Comparison of ENCODE assay signal across 11 mouse cellular contexts in the genomic region with DNA sequence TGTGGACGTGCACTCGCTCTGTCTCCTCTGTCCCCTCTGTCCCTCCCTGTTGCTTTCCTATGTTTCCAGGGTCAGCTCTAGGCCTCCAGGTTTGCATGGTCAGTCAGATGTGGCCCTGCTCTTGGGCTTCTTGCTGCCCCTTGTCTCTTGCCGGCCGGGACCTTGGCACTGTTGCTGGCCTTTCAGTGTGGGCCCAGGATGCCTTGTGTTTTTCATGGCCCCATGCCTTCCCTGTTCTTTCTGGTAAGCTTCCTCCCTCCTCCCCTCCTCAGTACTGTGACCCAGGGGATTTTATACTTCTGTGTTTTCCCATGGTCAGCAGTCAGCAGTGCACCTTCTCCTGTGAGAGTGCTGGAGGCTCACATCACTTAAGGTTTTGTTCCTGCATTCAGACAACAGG. TPM values are rescaled to one million over a fixed set of nuclear protein-coding genes. Genes with fewer than 3 reads are reported as not detected.
A peak's percentile ranks its signal among the peaks of the same experiment; 100 is the strongest.
DNase-seq lines count a peak whose midpoint lies in the region; ATAC-seq lines count a peak whose summit lies in the region.
"Had no signal": no experiment of that assay in that cellular context is flagged by ENCODE, and none has a peak within 500 bp of the region (broad histone marks: within the 10 kb centered on the region; RNA-seq: fewer than 3 reads in every experiment).

No protein-coding gene starts in this region.

- no peak for DNase-seq in hindbrain, embryonic 14.5 days (ENCODE audit: low spot score)
- peak; percentile 14 for DNase-seq in heart, postnatal 25 days (ENCODE audit: low spot score)
- no peak for DNase-seq in natural killer cell, adult 2 months (ENCODE audit: low spot score in 2 of 2)
- no peak for DNase-seq in ovary, postnatal 36 days (ENCODE audit: low spot score)
- no peak for DNase-seq in right cerebral cortex, adult 2 months (ENCODE audit: low spot score in 2 of 2)
- DNase-seq: adrenal gland, adult 8-10 months; cerebellum, adult 18-20 months had no signal

- 0 out of 2 replicates have a peak overlapping the region, but pooled peaks have one; percentile 33 for H3K9ac ChIP-seq in hindbrain, embryonic 12.5 days
- H3K9ac ChIP-seq in hindbrain, embryonic 14.5 days: no peak overlapping the region
- H3K9ac ChIP-seq in embryonic facial prominence, embryonic 12.5 days: no peak overlapping the region
- peak overlapping the region; percentile 23; the same call in 1 of the 2 replicates for H3K9ac ChIP-seq in limb, embryonic 12.5 days (replicated peaks)

- 19% methylated on average over 4 of the region's 4 CpGs for WGBS in hindbrain, embryonic 12.5 days
- WGBS in hindbrain, embryonic 14.5 days: 18% methylated on average over 4 of the region's 4 CpGs
- 34% methylated on average over 4 of the region's 4 CpGs for WGBS in embryonic facial prominence, embryonic 12.5 days
- WGBS in limb, embryonic 12.5 days: 26% methylated on average over 4 of the region's 4 CpGs

- 0 out of 2 replicates have a peak, but pooled peaks cover 5% of the 10 kb centered on the region for H3K36me3 ChIP-seq in hindbrain, embryonic 12.5 days
- 0 out of 2 replicates have a peak, but pooled peaks cover 3% of the 10 kb centered on the region for H3K36me3 ChIP-seq in hindbrain, embryonic 14.5 days (replicated peaks; ENCODE audit: control insufficient read depth, insufficient read depth)
- peaks cover 4% of the 10 kb centered on the region; the same call in 1 of the 2 replicates for H3K36me3 ChIP-seq in embryonic facial prominence, embryonic 12.5 days
- peaks cover 14% of the 10 kb centered on the region for H3K36me3 ChIP-seq in limb, embryonic 12.5 days

- 0 out of 2 replicates have a peak overlapping the region, but pooled peaks have one; percentile 1 for H3K4me2 ChIP-seq in hindbrain, embryonic 12.5 days (replicated peaks)
- no peak overlapping the region for H3K4me2 ChIP-seq in hindbrain, embryonic 14.5 days (replicated peaks)
- no peak overlapping the region for H3K4me2 ChIP-seq in embryonic facial prominence, embryonic 12.5 days (replicated peaks)
- peak overlapping the region; percentile 15; the same call in 1 of the 2 replicates for H3K4me2 ChIP-seq in limb, embryonic 12.5 days

- intact Hi-C loops in heart, postnatal 25 days (cut with DNase I): loop anchor here (2.0 kb wide), 1 partner anchor 15 kb away; no protein-coding TSS in a partner anchor

- peak overlapping the region; percentile 12 for H3K27ac ChIP-seq in hindbrain, embryonic 12.5 days
- no peak overlapping the region for H3K27ac ChIP-seq in hindbrain, embryonic 14.5 days
- H3K27ac ChIP-seq in embryonic facial prominence, embryonic 12.5 days: peak overlapping the region; percentile 43; the same call in 1 of the 2 replicates
- peak overlapping the region; percentile 74 for H3K27ac ChIP-seq in limb, embryonic 12.5 days

- no peak overlapping the region for H3K4me3 ChIP-seq in hindbrain, embryonic 12.5 days
- H3K4me3 ChIP-seq in hindbrain, embryonic 14.5 days (replicated peaks; ENCODE audit: low read length): no peak overlapping the region
- H3K4me3 ChIP-seq in embryonic facial prominence, embryonic 12.5 days: no peak overlapping the region
- no peak overlapping the region for H3K4me3 ChIP-seq in limb, embryonic 12.5 days (replicated peaks)

- no peaks in the 10 kb centered on the region for H3K27me3 ChIP-seq in hindbrain, embryonic 12.5 days
- H3K27me3 ChIP-seq in hindbrain, embryonic 14.5 days (ENCODE audit: control insufficient read depth, insufficient read depth, low read length): no peaks in the 10 kb centered on the region
- no peaks in the 10 kb centered on the region for H3K27me3 ChIP-seq in embryonic facial prominence, embryonic 12.5 days
- H3K27me3 ChIP-seq in limb, embryonic 12.5 days: no peaks in the 10 kb centered on the region

- ATAC-seq in hindbrain, embryonic 12.5 days (ENCODE audit: low FRiP score): no peak
- no peak for ATAC-seq in hindbrain, embryonic 14.5 days (ENCODE audit: low FRiP score)
- no peak for ATAC-seq in embryonic facial prominence, embryonic 12.5 days (ENCODE audit: insufficient number of reproducible peaks, insufficient read depth, low FRiP score, low TSS enrichment)
- ATAC-seq in limb, embryonic 12.5 days (ENCODE audit: insufficient number of reproducible peaks, insufficient read depth, low FRiP score, low TSS enrichment, low read depth): no peak
- ATAC-seq: lung, postnatal 0 days had no signal

- no peaks in the 10 kb centered on the region for H3K9me3 ChIP-seq in hindbrain, embryonic 12.5 days (replicated peaks)
- H3K9me3 ChIP-seq in hindbrain, embryonic 14.5 days (ENCODE audit: control insufficient read depth, low read length): no peaks in the 10 kb centered on the region; the same call in 1 of the 2 replicates
- no peaks in the 10 kb centered on the region for H3K9me3 ChIP-seq in embryonic facial prominence, embryonic 12.5 days
- H3K9me3 ChIP-seq in limb, embryonic 12.5 days: no peaks in the 10 kb centered on the region

- H3K4me1 ChIP-seq in hindbrain, embryonic 12.5 days: peaks cover 60% of the 10 kb centered on the region
- H3K4me1 ChIP-seq in hindbrain, embryonic 14.5 days (replicated peaks; ENCODE audit: control insufficient read depth, insufficient read depth, low read length): peaks cover 42% of the 10 kb centered on the region
- H3K4me1 ChIP-seq in embryonic facial prominence, embryonic 12.5 days: peaks cover 49% of the 10 kb centered on the region
- H3K4me1 ChIP-seq in limb, embryonic 12.5 days (replicated peaks): peaks cover 68% of the 10 kb centered on the region

RNA-seq across cellular contexts. Expression of a gene that starts 7.6 kb away (rescaled TPM):
- 12.2 and 15.5 TPM in 2 replicates for polyA plus RNA-seq in hindbrain, embryonic 12.5 days (2016; fragmentation: Nextera tagmentation; extraction: Ambion mirVana)
- polyA plus RNA-seq in hindbrain, embryonic 14.5 days (2014; fragmentation: Nextera tagmentation; extraction: Ambion mirVana): 30.0 and 35.7 TPM in 2 replicates
- polyA plus RNA-seq in embryonic facial prominence, embryonic 12.5 days (2016; fragmentation: Nextera tagmentation; extraction: Ambion mirVana): 7.5 and 8.2 TPM in 2 replicates
- total RNA-seq in heart, postnatal 25 days (2021): 10 to 100 TPM; 11.7 to 14.5 TPM
- 7.3 and 8.2 TPM in 2 replicates for polyA plus RNA-seq in limb, embryonic 12.5 days (2016; fragmentation: Nextera tagmentation; extraction: Ambion mirVana)

RNA-seq across cellular contexts. Expression of a gene that starts 42.5 kb away (rescaled TPM):
- polyA plus RNA-seq in hindbrain, embryonic 12.5 days (2016; fragmentation: Nextera tagmentation; extraction: Ambion mirVana): 4.8 and 8.2 TPM in 2 replicates
- 1.6 and 2.5 TPM in 2 replicates for polyA plus RNA-seq in hindbrain, embryonic 14.5 days (2014; fragmentation: Nextera tagmentation; extraction: Ambion mirVana)
- 9.5 and 10.7 TPM in 2 replicates for polyA plus RNA-seq in embryonic facial prominence, embryonic 12.5 days (2016; fragmentation: Nextera tagmentation; extraction: Ambion mirVana)
- total RNA-seq in heart, postnatal 25 days (2021): 10 to 100 TPM in 1 of 2 experiments, 1 to 10 TPM in 1; 9.4 to 12.3 TPM
- polyA plus RNA-seq in limb, embryonic 12.5 days (2016; fragmentation: Nextera tagmentation; extraction: Ambion mirVana): 7.9 and 10.5 TPM in 2 replicates

RNA-seq across cellular contexts. Expression of a gene that starts 53.2 kb away (rescaled TPM):
- polyA plus RNA-seq in hindbrain, embryonic 12.5 days (2016; fragmentation: Nextera tagmentation; extraction: Ambion mirVana): 11.6 TPM in 2 replicates
- polyA plus RNA-seq in hindbrain, embryonic 14.5 days (2014; fragmentation: Nextera tagmentation; extraction: Ambion mirVana): 5.7 and 6.2 TPM in 2 replicates
- 10.8 and 11.3 TPM in 2 replicates for polyA plus RNA-seq in embryonic facial prominence, embryonic 12.5 days (2016; fragmentation: Nextera tagmentation; extraction: Ambion mirVana)
- 10 to 100 TPM; 23.2 to 31.5 TPM for total RNA-seq in heart, postnatal 25 days (2021)
- polyA plus RNA-seq in limb, embryonic 12.5 days (2016; fragmentation: Nextera tagmentation; extraction: Ambion mirVana): 7.3 and 7.4 TPM in 2 replicates

Comparison
In these comparisons a context has a peak if more than half of its experiments do, and no peak if none do; other contexts are left out.
1. H3K4me2 ChIP-seq: peak in hindbrain, embryonic 12.5 days (single experiment) and limb, embryonic 12.5 days (single experiment); none in hindbrain, embryonic 14.5 days (single experiment) and embryonic facial prominence, embryonic 12.5 days (single experiment).
2. H3K9ac ChIP-seq: peak in hindbrain, embryonic 12.5 days (single experiment) and limb, embryonic 12.5 days (single experiment); none in hindbrain, embryonic 14.5 days (single experiment) and embryonic facial prominence, embryonic 12.5 days (single experiment).